Mouse (Mus musculus): ENCODE measurements around the gene Chmp4b. TPM values are rescaled to one million over a fixed set of nuclear protein-coding genes. Genes with fewer than 3 reads are reported as not detected.
A peak's percentile ranks its signal among the peaks of the same experiment; 100 is the strongest.

The Chmp4b gene
- total RNA-seq, 2 experiments from 2014 or later = 79.5 to 99.0 TPM

DNA sequence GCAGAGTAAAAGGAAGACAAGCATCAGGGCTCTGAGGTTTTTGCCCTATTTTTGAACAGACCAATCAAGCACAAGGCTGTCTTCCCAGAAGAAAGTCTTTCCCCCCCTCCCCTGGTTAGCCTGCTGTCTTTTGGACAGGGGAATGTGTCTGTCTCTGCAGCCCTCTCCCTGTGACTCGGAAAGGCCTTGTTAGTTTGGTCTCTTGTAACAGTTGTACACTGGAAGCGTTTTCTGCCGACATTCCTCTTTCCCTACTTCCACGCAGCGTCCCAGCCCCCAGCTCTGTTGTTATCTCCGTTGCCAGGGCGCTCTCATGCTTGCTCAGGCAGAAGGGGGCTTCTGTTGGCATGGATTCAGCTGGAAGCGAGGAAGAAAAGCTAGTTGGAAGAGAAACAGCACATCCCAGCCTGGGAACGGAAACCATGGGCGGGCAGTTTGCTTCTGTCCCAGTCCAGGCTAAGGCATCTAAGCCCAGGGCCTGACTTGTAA is 26.2 kb downstream of the Chmp4b start:
- no peak for ATAC-seq (replicated peaks; ENCODE audit: low FRiP score, low TSS enrichment, poor library complexity, severe bottlenecking)

DNA sequence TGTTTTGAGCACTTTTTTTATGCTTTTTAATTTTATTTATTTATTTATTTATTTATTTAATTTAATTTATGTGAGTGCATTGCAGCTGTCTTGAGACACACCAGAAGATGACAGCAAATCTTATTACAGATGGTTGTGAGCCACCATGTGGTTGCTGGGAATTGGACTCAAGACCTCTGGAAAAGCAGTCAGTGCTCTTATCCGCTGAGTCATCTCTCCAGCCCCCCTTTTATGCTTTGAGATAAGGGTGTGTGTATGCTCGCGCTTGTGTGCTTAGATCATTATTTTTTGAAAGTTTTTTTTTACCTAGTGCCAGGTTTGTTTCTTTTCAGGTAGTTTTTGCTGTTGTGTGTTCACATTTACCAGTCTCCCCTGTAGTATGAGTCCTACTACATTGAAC is 27.5 kb downstream of the Chmp4b start:
- no peak for ATAC-seq (replicated peaks; ENCODE audit: low FRiP score, low TSS enrichment, poor library complexity, severe bottlenecking)

DNA sequence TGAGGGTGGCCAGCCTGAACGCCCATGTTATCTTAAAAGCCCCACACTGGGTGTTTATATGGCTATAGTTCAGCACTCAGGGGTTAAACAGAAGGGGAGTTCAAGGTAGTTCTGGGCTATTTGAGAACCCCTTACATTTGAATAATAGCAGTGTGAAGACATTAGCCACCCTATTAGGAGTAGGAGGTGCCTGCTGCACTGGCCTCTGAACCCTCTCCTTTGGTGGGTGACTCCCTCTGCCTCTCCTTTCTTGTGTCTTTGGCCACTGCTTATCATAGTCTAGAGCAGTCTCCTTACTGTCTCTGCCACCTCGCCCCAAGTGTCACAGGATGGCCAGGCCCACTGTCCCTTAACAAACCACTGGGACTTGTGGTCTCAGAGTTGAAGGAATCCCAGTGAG is 28.8 kb downstream of the Chmp4b start:
- ATAC-seq (replicated peaks; ENCODE audit: low FRiP score, low TSS enrichment, poor library complexity, severe bottlenecking) = peak; percentile 58

DNA sequence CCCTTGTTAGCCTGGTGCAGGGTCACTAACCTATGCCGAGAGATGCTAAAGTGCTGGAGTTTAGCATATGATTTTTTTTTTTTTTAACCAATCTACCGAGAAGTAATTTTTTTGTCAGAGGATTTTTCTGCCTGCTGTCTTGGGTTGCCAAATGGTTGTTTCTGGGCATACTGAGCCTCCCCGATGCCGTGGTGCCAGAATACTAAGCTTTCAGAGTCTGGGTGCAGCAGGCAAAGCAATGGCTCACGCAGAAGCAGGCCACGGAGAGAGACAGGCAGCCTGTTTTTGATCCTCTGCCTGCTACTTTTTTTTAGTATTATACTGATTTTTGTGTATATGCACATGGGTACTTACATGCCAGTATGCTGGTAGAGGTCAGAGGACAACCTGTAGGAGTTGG is 29.4 kb downstream of the Chmp4b start:
- ATAC-seq (replicated peaks; ENCODE audit: low FRiP score, low TSS enrichment, poor library complexity, severe bottlenecking) = no peak

DNA sequence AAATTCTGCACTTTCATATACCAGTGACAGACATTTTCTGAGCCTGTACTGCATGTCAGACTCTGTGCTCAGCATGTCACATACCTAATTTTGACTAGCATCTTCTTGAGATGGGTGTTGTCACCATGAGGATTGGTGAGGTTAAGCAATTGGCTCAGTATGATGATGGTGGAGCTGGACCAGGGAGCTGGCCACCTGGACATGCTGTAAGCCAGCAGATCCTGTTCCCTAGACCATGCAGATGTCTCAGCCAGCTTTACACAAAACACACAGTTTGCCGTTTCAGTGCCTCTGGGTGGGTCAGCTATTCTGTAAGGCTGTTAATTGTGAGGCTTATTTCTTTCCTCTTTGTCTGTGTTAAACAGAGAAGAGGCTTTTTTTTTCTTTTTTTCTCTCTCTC is 31.2 kb downstream of the Chmp4b start:
- no peak for ATAC-seq (replicated peaks; ENCODE audit: low FRiP score, low TSS enrichment, poor library complexity, severe bottlenecking)

DNA sequence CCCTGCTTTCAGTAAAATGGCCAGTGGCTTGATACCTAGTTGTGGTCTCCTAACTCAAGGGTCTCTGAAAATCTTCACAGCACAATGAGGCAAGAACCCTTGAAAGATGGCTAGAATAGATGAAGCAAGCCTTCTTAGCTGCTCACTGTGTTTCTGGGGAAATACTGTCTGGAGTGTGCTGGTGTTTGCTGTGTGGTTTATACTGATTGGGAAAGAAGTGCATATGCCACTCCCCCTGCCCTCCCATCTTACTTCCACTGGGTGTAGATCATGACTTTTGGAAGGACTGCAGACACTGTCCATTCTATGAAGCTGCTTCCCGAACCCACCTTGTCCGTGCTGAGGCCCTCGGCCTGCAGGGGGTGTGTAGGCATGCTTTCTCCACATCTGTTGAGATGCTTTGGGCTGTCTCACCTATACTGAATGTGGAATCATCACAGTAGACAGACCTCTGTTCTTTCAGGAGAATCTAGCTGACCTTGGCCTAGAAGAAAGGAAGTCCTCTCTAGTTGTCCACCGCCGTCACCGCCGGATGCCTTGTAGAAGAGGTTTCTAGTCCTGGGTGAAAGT is 33.5 kb downstream of the Chmp4b start:
- no peak for ATAC-seq (replicated peaks; ENCODE audit: low FRiP score, low TSS enrichment, poor library complexity, severe bottlenecking)

DNA sequence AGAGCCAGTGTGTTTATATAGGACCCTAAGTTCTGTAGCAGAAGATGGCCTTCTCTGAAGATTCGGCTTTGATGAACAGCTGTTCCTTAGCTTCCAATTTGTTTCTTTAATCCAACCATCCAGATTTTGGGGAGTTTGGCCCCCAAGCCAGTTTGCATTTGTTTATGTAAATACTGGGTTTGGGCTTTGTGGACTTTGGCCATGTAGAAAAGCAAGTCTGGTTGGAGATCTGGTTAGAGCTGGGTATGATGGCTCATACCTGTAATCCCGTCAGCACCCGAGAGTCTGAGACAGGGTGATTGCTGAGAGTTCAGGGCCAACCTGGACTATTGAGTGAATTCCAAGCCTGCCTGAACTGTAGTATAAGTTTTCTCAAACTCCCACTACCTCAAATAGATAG is 34.3 kb downstream of the Chmp4b start:
- no peak for ATAC-seq (replicated peaks; ENCODE audit: low FRiP score, low TSS enrichment, poor library complexity, severe bottlenecking)

DNA sequence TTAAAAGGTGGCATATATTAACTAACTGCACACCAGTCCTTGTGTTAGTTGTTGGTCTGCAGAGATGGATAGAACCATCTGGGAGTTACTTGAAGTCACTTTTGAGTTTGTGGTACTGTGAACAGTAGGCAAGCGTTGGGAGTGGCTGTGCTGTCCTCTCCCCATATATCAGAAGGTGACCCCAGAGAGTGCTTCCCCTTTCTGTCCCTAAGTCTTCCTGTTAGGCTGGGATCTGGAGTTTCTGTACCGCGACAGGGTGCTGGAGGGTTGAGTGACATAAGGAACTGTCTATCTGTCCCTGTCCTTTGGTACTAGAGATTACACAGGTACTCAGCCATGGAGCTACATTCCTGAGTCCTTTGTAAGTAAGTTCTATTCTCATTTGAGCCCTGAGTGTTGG is 35.3 kb downstream of the Chmp4b start:
- ATAC-seq (replicated peaks; ENCODE audit: low FRiP score, low TSS enrichment, poor library complexity, severe bottlenecking) = no peak

DNA sequence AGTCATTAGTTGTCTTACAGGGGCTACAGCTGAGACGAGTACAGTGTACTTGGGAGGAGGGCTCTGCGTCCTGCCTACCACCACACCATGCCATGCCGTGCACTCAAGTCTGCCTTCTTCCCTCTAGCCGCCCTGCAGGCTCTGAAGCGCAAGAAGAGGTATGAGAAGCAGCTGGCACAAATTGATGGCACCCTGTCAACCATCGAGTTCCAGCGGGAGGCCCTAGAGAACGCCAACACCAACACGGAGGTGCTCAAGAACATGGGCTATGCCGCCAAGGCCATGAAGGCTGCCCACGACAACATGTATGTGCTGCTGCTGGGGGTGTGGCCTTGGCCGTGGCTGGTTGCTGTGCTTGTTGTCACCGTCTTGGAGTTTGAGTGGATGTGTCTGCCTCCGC is 37.9 kb downstream of the Chmp4b start:
- ATAC-seq (replicated peaks; ENCODE audit: low FRiP score, low TSS enrichment, poor library complexity, severe bottlenecking) = no peak

DNA sequence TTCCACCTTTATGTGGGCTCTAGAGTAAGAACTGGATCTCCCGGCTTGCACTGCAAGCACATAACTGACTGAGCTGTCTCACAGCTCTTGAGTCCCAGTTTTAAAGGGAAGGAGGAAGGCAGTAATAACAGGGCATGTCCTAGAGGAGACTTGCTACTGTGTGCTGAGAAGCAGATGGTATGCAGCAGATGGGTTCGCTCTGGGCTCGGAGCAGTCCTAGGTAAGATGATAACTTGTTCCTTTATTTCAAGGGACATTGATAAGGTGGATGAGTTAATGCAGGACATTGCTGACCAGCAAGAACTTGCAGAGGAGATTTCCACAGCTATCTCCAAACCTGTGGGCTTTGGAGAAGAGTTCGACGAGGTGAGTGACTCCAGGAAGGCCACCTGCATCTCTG is 39.5 kb downstream of the Chmp4b start:
- ATAC-seq (replicated peaks; ENCODE audit: low FRiP score, low TSS enrichment, poor library complexity, severe bottlenecking) = no peak

DNA sequence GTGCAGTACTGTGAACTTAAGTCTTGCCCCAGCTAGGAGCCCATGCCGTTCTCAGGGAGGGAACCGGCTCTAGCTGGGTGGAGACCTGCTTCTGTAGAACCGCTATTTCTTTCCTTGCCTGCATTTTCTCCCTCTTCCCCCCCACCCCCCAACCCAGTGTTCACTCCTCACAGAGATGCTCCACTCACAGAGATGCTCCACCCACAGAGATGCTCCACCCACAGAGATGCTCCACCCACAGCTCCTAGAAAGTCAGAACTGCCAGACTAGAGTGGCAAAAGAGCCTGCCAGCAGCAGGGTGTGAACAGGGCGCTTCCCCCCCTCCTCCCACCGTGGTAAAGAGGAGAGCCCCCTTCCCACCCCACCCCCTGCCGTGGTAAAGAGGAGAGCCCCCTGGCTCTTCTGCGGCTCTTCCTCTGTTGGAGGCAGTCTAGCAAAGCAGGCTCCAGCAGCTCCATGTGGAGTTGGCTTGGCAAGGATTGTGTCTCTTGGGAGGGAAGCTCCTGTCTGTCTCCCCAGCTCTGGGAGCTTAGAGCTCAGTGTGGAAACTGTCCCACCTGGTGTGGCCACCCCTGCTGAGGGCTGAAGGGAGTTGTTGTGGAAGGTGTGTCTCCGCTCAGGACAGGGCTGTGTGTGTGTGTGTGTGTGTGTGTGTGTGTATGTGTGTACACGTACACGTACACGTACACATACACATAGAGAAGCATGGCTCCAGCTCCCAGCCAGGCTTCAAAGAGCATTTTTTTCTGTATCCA is 41.9 kb downstream of the Chmp4b start:
- ATAC-seq (replicated peaks; ENCODE audit: low FRiP score, low TSS enrichment, poor library complexity, severe bottlenecking) = peak; percentile 48; the same call in 1 of the 2 replicates

DNA sequence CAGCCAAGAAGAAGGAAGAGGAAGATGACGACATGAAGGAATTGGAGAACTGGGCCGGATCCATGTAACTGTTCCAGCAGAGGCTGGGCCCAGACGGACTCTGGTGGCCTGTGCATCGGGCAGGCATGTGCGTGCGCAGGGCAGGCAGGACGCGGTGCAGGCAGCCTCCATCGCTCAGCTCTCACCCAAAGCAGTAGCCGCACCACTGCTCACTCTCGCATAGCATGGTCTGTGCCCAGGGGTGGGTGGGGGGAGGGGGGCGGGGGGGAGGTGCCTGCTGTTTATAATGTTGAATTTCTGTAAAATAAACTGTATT is 42.4 kb downstream of the Chmp4b start:
- no peak for ATAC-seq (replicated peaks; ENCODE audit: low FRiP score, low TSS enrichment, poor library complexity, severe bottlenecking)

DNA sequence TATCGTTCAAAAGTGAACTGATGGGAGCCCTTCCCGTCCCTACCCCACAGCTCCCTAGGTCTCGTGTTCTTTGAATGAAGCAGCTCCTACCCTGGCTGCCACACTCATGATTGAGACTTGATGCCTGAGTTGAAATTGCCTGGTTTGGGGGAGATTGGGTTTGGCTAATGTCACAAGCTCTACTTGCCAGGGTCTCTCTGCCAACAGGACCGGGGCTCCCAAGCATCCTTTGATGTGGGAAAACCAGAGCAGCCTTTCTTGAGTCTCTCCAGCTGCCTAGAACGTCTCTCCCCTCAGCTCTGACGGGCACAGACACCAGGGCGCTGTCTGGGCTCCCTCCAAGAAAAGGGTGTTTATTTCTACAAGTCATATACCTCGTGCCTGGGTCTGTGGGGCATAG is 44.2 kb downstream of the Chmp4b start:
- no peak for ATAC-seq (replicated peaks; ENCODE audit: low FRiP score, low TSS enrichment, poor library complexity, severe bottlenecking)

DNA sequence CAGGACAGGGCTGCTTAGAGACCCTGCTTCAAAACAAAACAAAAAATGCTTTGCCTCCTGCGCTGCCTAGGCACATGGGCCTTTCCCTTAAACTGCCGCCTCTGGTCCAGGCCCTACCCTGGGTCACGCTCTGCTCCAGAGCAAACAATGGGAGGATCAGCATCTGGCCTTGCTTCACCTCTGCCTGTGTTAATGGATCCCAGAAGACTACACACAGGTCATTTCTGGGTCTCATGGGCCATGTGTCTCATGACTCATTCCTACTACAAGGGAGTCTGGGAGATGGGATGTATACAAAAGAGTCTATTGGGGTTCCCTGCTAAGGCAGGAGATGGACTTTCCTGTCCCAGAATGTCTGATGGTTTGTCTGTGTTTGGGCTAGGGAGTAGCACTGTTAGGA is 45.2 kb downstream of the Chmp4b start:
- 0 out of 2 replicates have a peak, but pooled peaks have one; percentile 3 for ATAC-seq (replicated peaks; ENCODE audit: low FRiP score, low TSS enrichment, poor library complexity, severe bottlenecking)

DNA sequence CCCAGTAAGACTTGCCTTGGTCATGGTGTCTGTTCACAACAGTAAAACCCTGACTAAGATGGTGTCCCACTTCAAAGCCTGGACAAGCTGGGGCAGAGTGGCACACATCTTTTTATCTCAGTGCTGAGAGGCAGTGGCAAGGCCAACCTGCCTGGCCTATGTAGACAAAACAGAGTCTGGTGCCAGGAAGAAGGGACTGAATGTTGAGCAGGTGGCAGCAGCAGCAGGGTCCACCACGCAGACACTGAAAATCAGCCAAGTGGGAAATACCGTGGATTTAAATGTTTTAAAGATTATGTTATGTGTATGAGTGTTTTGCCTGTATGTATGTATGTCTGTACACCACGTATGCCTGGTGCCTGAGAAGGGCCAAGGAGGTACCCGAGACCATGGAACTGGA is 47.9 kb downstream of the Chmp4b start:
- ATAC-seq (replicated peaks; ENCODE audit: low FRiP score, low TSS enrichment, poor library complexity, severe bottlenecking) = no peak

DNA sequence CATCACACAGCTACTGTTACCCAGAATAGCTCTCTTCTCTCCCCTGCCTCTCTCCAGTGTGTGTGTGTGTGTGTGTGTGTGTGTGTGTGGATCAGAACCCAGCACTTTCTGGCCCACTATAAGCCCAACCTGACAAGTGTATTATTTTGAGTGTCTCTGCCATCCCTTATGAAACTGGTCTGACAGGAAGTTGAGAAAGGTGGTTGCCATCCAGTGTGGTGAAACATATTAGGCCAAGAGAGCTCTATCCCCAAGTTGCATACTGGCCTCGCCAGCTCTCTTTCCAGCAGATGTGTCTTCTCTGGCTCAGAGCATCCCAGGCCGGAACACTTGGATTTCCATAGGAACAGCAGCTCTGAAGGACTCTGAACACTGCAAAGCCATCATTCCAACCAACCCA is 48.7 kb downstream of the Chmp4b start:
- no peak for ATAC-seq (replicated peaks; ENCODE audit: low FRiP score, low TSS enrichment, poor library complexity, severe bottlenecking)

DNA sequence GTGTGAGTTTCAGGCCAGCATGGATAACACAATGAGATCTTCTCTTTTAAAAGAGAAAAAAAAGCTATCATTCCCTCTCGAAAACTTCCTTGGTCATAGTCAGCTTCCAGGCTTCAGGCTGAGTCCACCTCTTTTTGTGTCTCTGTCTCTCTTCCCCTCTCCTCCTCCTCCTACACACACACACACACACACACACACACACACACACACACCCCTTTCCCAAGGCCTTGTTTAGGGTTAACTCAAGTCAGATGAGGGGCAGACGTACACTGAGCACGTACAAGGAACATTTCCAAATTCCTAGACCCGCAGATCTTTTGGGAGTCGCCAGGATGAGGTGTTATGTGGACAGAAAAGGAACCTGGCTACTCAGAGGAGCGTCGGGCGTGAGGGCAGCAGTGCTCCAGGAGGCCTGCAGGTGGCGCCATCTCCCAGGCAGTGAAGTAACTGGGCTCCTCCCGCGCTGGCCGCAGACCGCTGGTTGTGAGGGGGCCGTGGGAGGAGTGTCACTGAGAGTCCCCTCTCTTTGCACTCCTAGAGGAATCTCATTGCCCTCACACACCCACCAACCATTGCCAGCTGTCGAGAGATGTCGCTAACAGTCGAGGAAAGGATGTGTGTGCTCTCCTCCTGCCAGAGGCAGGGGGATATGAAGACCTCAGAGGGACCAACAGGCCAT is 51.3 kb downstream of the Chmp4b start:
- ATAC-seq (replicated peaks; ENCODE audit: low FRiP score, low TSS enrichment, poor library complexity, severe bottlenecking) = peak; percentile 88

DNA sequence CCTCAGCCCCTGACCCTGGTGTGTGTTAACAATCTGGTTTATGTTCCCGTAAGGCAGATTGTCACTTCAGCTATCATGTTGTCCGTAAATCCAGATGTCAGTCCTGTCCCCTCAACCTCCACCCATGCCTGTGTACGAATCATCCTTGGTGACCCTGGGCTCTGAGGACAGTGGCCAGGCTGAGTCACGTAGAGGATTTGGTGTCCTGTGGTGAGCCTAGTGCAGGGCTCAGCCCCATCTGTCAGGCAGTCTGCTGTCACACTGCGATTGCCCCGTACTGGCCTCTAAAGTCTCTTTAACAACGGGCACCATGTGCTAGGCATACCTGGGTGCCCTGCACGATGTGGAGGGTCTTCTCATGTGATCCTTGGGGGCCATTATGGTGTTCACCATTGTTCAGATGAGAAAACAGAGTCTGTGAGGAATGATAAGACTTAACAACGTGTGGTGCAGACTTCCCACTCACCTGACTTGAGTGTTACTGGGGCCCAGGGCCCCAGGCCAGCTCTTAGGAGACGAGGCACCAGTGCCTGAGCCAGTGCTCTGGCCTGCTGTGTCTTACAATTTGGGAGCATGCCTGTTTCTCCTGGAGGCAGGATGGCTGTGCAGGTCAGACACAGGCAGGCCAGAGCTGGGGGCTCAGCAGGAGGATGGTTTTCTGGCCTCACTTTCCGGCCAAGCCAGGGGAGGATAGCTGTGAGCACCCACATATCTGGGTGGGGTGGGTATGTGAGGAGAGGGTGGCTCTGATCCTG is 55.2 kb downstream of the Chmp4b start:
- no peak for ATAC-seq (replicated peaks; ENCODE audit: low FRiP score, low TSS enrichment, poor library complexity, severe bottlenecking)

DNA sequence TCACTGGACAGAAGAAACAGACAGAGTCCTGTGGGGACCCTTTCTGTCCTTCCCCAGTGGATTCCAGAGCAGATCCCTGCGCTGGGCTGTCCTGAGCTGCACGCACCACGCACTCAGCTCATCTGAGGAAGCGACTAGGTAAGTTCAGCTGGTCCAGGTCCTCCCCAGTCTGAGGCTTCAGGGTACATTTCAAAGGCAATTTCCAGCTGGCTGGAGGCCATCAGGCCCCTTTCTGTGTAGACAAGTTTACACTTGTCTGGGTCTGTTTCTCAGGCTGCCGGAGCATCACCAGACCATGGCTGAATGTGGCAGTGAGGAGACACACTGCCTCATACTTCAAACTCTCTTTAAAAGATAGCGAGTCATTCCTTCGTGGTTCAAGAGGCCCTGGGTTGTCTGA is 55.8 kb downstream of the Chmp4b start:
- ATAC-seq (replicated peaks; ENCODE audit: low FRiP score, low TSS enrichment, poor library complexity, severe bottlenecking) = no peak

DNA sequence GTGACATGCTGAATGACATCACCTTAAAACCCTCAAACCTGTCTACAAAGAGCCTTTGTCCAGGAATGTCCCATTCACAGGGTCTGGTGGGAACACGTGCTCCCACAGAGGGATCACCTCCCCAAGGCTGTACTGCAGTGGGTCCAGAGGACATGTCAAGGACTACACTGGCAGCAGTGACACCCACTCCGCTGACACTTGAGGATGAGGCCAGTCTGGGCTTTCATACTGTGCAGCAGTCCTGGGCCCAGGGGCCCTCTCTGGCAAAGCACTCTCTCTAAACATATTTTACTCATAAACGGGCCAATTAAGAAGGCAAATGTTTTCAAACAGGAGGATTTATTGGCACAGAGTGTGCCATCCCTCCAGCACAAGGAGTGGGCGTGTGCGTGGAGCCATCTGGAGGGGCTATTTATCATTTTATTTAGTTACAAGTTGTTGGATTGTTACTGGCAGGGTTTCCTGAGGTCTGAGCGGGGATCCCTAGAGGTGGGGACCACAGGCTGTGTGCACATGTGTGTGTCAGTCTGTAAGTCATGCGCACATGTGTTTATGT is 56.4 kb downstream of the Chmp4b start:
- ATAC-seq (replicated peaks; ENCODE audit: low FRiP score, low TSS enrichment, poor library complexity, severe bottlenecking) = no peak

Measured in megakaryocyte-erythroid progenitor cell, adult 5-6 weeks (primary cell).